In genomic region chr6:95573035-95573759, GRCm38 (mm10) we compare ENCODE assay signal across 23 mouse cellular contexts.
DNase-seq lines count a peak whose midpoint lies in the region; ATAC-seq lines count a peak whose summit lies in the region.
"Had no signal": no experiment of that assay in that cellular context is flagged by ENCODE, and none has a peak within 500 bp of the region (broad histone marks: within the 10 kb centered on the region; RNA-seq: fewer than 3 reads in every experiment).

No protein-coding gene starts in this region.

- WGBS in hindbrain, embryonic 10.5 days, result 89% methylated on average over 3 of the region's 3 CpGs
- 89% methylated on average over 3 of the region's 3 CpGs for WGBS in hindbrain, embryonic 12.5 days
- 89% methylated on average over 3 of the region's 3 CpGs for WGBS in liver, embryonic 11.5 days

- H3K4me1 ChIP-seq in hindbrain, embryonic 10.5 days (replicated peaks), result peaks cover 40% of the 10 kb centered on the region
- H3K4me1 ChIP-seq in hindbrain, embryonic 12.5 days, result peaks cover 26% of the 10 kb centered on the region
- H3K4me1 ChIP-seq in liver, embryonic 11.5 days (replicated peaks; ENCODE audit: control insufficient read depth, insufficient read depth, low read length), result 0 out of 2 replicates have a peak, but pooled peaks cover 2% of the 10 kb centered on the region

- 0 out of 2 replicates have a peak, but pooled peaks cover under 1% of the 10 kb centered on the region for H3K36me3 ChIP-seq in hindbrain, embryonic 10.5 days
- H3K36me3 ChIP-seq in hindbrain, embryonic 12.5 days, result no peaks in the 10 kb centered on the region
- H3K36me3 ChIP-seq in splenic B cell, adult 2 months (ENCODE audit: control insufficient read depth, insufficient read depth, low read length, poor library complexity, severe bottlenecking), result peaks cover 8% of the 10 kb centered on the region
- H3K36me3 ChIP-seq in liver, embryonic 11.5 days (ENCODE audit: control insufficient read depth, insufficient read depth, low read length), result no peaks in the 10 kb centered on the region; the same call in 1 of the 2 replicates
- H3K36me3 ChIP-seq: forebrain, embryonic 15.5 days had no signal

- H3K4me2 ChIP-seq in hindbrain, embryonic 12.5 days (replicated peaks), result no peak overlapping the region
- no peak overlapping the region for H3K4me2 ChIP-seq in liver, embryonic 11.5 days
- H3K4me2 ChIP-seq: embryonic facial prominence, embryonic 12.5 days; forebrain, embryonic 13.5 days; forebrain, embryonic 15.5 days had no signal

- H3K4me3 ChIP-seq in hindbrain, embryonic 10.5 days, result no peak overlapping the region
- H3K4me3 ChIP-seq in hindbrain, embryonic 12.5 days, result no peak overlapping the region
- H3K4me3 ChIP-seq in liver, embryonic 11.5 days (ENCODE audit: low read depth, low read length), result no peak overlapping the region
- H3K4me3 ChIP-seq: embryonic facial prominence, embryonic 10.5 days; embryonic facial prominence, embryonic 12.5 days; forebrain, embryonic 13.5 days; forebrain, embryonic 15.5 days had no signal

- no peaks in the 10 kb centered on the region for H3K27me3 ChIP-seq in hindbrain, embryonic 10.5 days (ENCODE audit: insufficient read depth, poor library complexity, severe bottlenecking)
- no peaks in the 10 kb centered on the region for H3K27me3 ChIP-seq in hindbrain, embryonic 12.5 days
- no peaks in the 10 kb centered on the region for H3K27me3 ChIP-seq in splenic B cell, adult 2 months (ENCODE audit: control insufficient read depth, insufficient read depth, low read length, poor library complexity, severe bottlenecking)
- H3K27me3 ChIP-seq in liver, embryonic 11.5 days (replicated peaks; ENCODE audit: control insufficient read depth, insufficient read depth, low read length), result no peaks in the 10 kb centered on the region
- H3K27me3 ChIP-seq: embryonic facial prominence, embryonic 12.5 days; forebrain, embryonic 15.5 days; Patski had no signal

- ATAC-seq in hindbrain, embryonic 12.5 days (ENCODE audit: low FRiP score), result no peak
- 0 out of 2 replicates have a peak, but pooled peaks have one; percentile 13 for ATAC-seq in megakaryocyte-erythroid progenitor cell, adult 5-6 weeks (replicated peaks; ENCODE audit: low FRiP score, low TSS enrichment, poor library complexity, severe bottlenecking)
- no peak for ATAC-seq in liver, embryonic 11.5 days (replicated peaks; ENCODE audit: low FRiP score)
- ATAC-seq: activated CD4-positive, CD25-positive, alpha-beta regulatory T cell, adult 4 months; forebrain, embryonic 13.5 days; forebrain, embryonic 15.5 days; forebrain, postnatal 0 days; Patski had no signal

- no peaks in the 10 kb centered on the region for H3K9me3 ChIP-seq in hindbrain, embryonic 10.5 days
- no peaks in the 10 kb centered on the region for H3K9me3 ChIP-seq in hindbrain, embryonic 12.5 days (replicated peaks)
- H3K9me3 ChIP-seq in liver, embryonic 11.5 days (ENCODE audit: control insufficient read depth, low read length), result no peaks in the 10 kb centered on the region
- H3K9me3 ChIP-seq: embryonic facial prominence, embryonic 10.5 days; embryonic facial prominence, embryonic 12.5 days; forebrain, embryonic 13.5 days; forebrain, embryonic 15.5 days; G1E had no signal

- DNase-seq in hindbrain, embryonic 10.5 days (ENCODE audit: low spot score), result no peak
- peak; percentile 60 for DNase-seq in A20 (ENCODE audit: low read depth, low spot score)
- peak; percentile 36 for DNase-seq in splenic B cell, adult 2 months (ENCODE audit: low read depth, low spot score)
- no peak for DNase-seq in layer of hippocampus, adult 8-10 months (ENCODE audit: low spot score in 2 of 2)
- DNase-seq in liver, embryonic 11.5 days (ENCODE audit: low spot score), result no peak
- DNase-seq: adrenal gland, adult 2 months; adrenal gland, postnatal 10 days; adrenal gland, postnatal 25 days; cerebellum, adult 11-12 months; cerebellum, adult 2 months; cerebellum, adult 9-10 months; cerebellum, postnatal 10 days; cerebellum, postnatal 25 days; forebrain, postnatal 0 days had no signal

- 0 out of 2 replicates have a peak overlapping the region, but pooled peaks have one; percentile 50 for H3K27ac ChIP-seq in hindbrain, embryonic 10.5 days
- H3K27ac ChIP-seq in hindbrain, embryonic 12.5 days, result no peak overlapping the region
- H3K27ac ChIP-seq in liver, embryonic 11.5 days (ENCODE audit: low read depth, low read length), result no peak overlapping the region
- H3K27ac ChIP-seq: embryonic facial prominence, embryonic 10.5 days; embryonic facial prominence, embryonic 12.5 days; forebrain, embryonic 13.5 days; forebrain, embryonic 15.5 days had no signal

- no peak overlapping the region for H3K9ac ChIP-seq in hindbrain, embryonic 12.5 days
- H3K9ac ChIP-seq in liver, embryonic 11.5 days (ENCODE audit: low read depth, low read length), result no peak overlapping the region
- H3K9ac ChIP-seq: embryonic facial prominence, embryonic 12.5 days; forebrain, embryonic 13.5 days; forebrain, embryonic 15.5 days; forebrain, postnatal 0 days had no signal

Comparison
In these comparisons a context has a peak if more than half of its experiments do, and no peak if none do; other contexts are left out.
1. DNase-seq: peak in A20 (single experiment) and splenic B cell, adult 2 months (single experiment); none in hindbrain, embryonic 10.5 days (single experiment), layer of hippocampus, adult 8-10 months (0 of 2) and liver, embryonic 11.5 days (single experiment).